Mouse (Mus musculus) MEL (cell line): Measurements from ENCODE around the gene Scap.

Experiments
- CTCF ChIP-seq, 3 experiments: IDR thresholded peaks in 2 of 3; conservative IDR thresholded peaks in 1 of 3; 2 replicates each; pipeline ENCODE4 v1.5.1; 2011 to 2012; ENCODE audit warnings: low read length in 3 of 3, low read depth in 2 of 3, mild to moderate bottlenecking in 2 of 3, improper control_type of control experiment in 1 of 3, inconsistent platforms in 1 of 3, mixed read lengths in 1 of 3, moderate library complexity in 1 of 3; ENCODE audit not compliant: control insufficient read depth in 1 of 3, insufficient read depth in 1 of 3, poor library complexity in 1 of 3, severe bottlenecking in 1 of 3
- GABPA ChIP-seq: IDR thresholded peaks from 2 replicates; pipeline ENCODE4 v1.6.1; 2012; ENCODE audit warnings: low read depth, mild to moderate bottlenecking, inconsistent platforms, low read length, improper control_type of control experiment, moderate library complexity
- MAZ ChIP-seq: IDR thresholded peaks from 2 replicates; pipeline ENCODE4 v1.6.1; 2012; ENCODE audit warnings: low read depth, mild to moderate bottlenecking, inconsistent platforms, low read length, improper control_type of control experiment
- POLR2A ChIP-seq, 2 experiments: IDR thresholded peaks; 2 replicates each; pipeline ENCODE4 v1.6.1; 2011 to 2012; ENCODE audit warnings: low read length in 2 of 2, mild to moderate bottlenecking in 2 of 2, control low read depth in 1 of 2, improper control_type of control experiment in 1 of 2, low read depth in 1 of 2, moderate library complexity in 1 of 2; ENCODE audit not compliant: control insufficient read depth in 1 of 2, insufficient read depth in 1 of 2, poor library complexity in 1 of 2
- ZNF384 ChIP-seq: IDR thresholded peaks from 2 replicates; pipeline ENCODE4 v1.6.1; 2012; ENCODE audit warnings: low read depth, mild to moderate bottlenecking, inconsistent platforms, low read length, improper control_type of control experiment

GRCm38 (mm10) chr9:110381292-110381691 is 48.2 kb downstream of the Scap start:
- TF ChIP-seq MAZ (no peak), ZNF384 (no peak), GABPA (no peak), POLR2A (IDR thresholded peaks at IDR 0.05; ENCODE audit: control insufficient read depth in 1 of 2, insufficient read depth in 1 of 2, low read depth in 1 of 2, low read length in 2 of 2, poor library complexity in 1 of 2) (no peak), CTCF (IDR thresholded peaks at IDR 0.05 in 2 of 3, conservative IDR thresholded peaks at IDR 0.05 in 1 of 3; ENCODE audit: control insufficient read depth in 1 of 3, insufficient read depth in 1 of 3, low read depth in 2 of 3, low read length in 3 of 3, poor library complexity in 1 of 3, severe bottlenecking in 1 of 3) (no peak)
